Mouse (Mus musculus): ENCODE measurements around the gene Olfr213. TPM values are rescaled to one million over a fixed set of nuclear protein-coding genes. Genes with fewer than 3 reads are reported as not detected.

The Olfr213 gene
- polyA plus RNA-seq (2017; shearing (Covaris generic)), result not detected

GRCm38 (mm10) chr6:116538156-116538555 is at the start of gene Olfr213:
Olfr213 (plus strand) TSS chr6:116538456.

DNA sequence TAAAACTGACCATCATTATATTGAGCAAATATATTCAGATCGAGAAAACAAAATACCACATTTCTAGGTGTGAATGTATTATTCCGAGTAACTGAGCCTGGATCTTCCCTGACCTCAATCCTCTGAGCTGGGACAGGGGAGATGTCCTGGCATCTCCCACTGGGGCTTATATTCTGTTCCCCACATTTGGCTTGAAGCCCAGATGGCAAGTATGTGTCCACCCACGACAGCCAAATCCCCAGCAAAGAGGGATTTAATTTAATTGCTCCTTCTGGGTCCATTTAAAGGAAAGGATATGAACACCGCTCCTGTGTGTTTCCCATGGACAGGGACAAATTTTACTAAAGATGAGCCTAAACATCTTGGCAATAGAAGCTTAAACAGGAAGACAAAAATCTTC is 49.5 kb upstream of the Olfr213 start, which contains the start of gene Olfr211:
Olfr211 (plus strand) TSS at position 301 of the 400 bp plus-strand sequence.

DNA sequence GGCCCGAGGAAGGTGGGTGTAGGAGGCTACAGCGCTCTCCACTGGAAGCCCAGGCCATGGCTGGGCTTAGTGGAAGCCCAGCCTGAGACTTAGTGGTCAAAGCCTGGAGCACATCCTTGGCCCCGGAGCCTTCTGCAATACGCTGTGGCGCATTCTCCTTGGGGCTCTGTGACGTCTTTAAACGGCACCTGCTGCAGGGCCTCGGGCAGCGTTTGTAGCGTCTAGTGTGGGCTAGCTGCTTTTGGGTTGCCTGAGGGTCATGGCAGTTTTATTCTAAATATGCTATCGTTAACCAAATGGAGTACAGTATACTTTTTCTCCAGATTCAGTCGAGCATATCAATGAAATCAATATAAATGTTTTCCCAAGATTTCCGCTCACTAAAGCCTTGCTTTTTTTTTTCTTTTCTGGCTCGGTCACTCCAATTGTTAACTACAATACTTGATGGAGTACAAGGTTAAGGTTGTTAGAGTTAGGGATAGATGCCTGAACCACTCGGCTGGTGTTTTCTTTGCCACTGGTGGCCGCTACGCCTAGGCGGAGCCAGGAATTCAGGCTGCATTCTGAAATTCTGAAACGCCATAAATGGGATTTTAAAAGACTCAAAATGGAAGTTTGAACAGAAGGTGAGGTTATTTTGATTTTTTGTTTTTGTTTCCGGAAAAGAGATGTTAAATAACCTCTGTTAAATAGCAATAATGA is 31.8 kb upstream of the Olfr213 start, which contains the start of gene Olfr212:
Olfr212 (plus strand) TSS at position 215 of the 702 bp plus-strand sequence.

GRCm38 (mm10) chr6:116550841-116551240 is 12.6 kb downstream of the Olfr213 start, which contains the start of gene Gm5580:
Gm5580 (plus strand) TSS chr6:116551141.

GRCm38 (mm10) chr6:116553935-116554334 is 15.7 kb downstream of the Olfr213 start, which contains the start of gene Olfr214:
Olfr214 (plus strand) TSS chr6:116554235.

GRCm38 (mm10) chr6:116584095-116584494 is 45.8 kb downstream of the Olfr213 start, which contains the start of gene Olfr215:
Olfr215 (minus strand) TSS chr6:116584195.

Other genes with a start within 250 kb of the Olfr213 start
- 1.8 TPM for gene March8, start 200.4 kb upstream of the Olfr213 start, polyA plus RNA-seq (2017; shearing (Covaris generic))
- not detected for gene Alox5, start 77.3 kb upstream of the Olfr213 start, polyA plus RNA-seq (2017; shearing (Covaris generic))
- not detected for gene Olfr211, start 49.4 kb upstream of the Olfr213 start, polyA plus RNA-seq (2017; shearing (Covaris generic))
- not detected for gene Olfr212, start 31.9 kb upstream of the Olfr213 start, polyA plus RNA-seq (2017; shearing (Covaris generic))
- not detected for gene Gm5580, start 12.7 kb downstream of the Olfr213 start, polyA plus RNA-seq (2017; shearing (Covaris generic))
- not detected for gene Olfr214, start 15.8 kb downstream of the Olfr213 start, polyA plus RNA-seq (2017; shearing (Covaris generic))
- not detected for gene Olfr215, start 45.7 kb downstream of the Olfr213 start, polyA plus RNA-seq (2017; shearing (Covaris generic))
- gene Zfp422, start 90.5 kb downstream of the Olfr213 start, polyA plus RNA-seq (2017; shearing (Covaris generic)), result 9.9 TPM
- not detected for gene Depp1, start 112.2 kb downstream of the Olfr213 start, polyA plus RNA-seq (2017; shearing (Covaris generic))
- 0.06 TPM for gene Rassf4, start 135.5 kb downstream of the Olfr213 start, polyA plus RNA-seq (2017; shearing (Covaris generic))
- gene Tmem72, start 178.5 kb downstream of the Olfr213 start, polyA plus RNA-seq (2017; shearing (Covaris generic)), result 0.06 TPM